Mouse (Mus musculus): ENCODE measurements at regions not wholly inside any gene's neighbourhood (a gene's known extent, or its start where the extent isn't known, plus 50 kb on each side); places are given as distances from the start of the nearest gene placed in this dataset.

DNA sequence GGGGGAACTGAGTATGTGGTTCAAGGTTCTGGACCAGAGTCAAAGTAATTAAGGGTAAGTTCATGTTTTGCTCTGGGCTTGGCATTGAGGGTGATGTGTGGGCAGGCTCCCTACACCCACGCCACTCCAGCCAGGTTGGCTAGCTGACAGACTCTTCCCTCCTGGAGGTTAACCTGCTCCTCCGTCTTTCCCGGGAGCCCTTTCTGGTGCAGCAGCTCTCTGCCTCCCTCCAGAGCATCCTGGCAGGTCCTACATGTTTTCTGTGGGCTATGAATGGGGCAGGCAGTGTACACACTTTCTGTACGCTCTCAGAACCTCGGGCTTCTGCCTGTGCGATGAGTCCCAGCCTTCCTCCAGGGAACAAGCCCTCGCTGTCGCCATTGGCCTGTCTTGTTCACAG, 82.8 kb upstream of the Ttc34 start:
- Histone ChIP-seq H3K4me2 (replicated peaks) (no peak overlapping the region), H3K27me3 (no peaks in the 10 kb centered on the region), H3K27ac (no peak overlapping the region), H3K36me3 (no peaks in the 10 kb centered on the region), H3K9me3 (no peaks in the 10 kb centered on the region), H3K4me1 (peaks cover 17% of the 10 kb centered on the region), H3K4me3 (no peak overlapping the region), H3K9ac (no peak overlapping the region)
- ATAC-seq (ENCODE audit: insufficient number of reproducible peaks, insufficient read depth, low FRiP score, low TSS enrichment), result no peak
- WGBS, result 66% methylated on average over 8 of the region's 8 CpGs

DNA sequence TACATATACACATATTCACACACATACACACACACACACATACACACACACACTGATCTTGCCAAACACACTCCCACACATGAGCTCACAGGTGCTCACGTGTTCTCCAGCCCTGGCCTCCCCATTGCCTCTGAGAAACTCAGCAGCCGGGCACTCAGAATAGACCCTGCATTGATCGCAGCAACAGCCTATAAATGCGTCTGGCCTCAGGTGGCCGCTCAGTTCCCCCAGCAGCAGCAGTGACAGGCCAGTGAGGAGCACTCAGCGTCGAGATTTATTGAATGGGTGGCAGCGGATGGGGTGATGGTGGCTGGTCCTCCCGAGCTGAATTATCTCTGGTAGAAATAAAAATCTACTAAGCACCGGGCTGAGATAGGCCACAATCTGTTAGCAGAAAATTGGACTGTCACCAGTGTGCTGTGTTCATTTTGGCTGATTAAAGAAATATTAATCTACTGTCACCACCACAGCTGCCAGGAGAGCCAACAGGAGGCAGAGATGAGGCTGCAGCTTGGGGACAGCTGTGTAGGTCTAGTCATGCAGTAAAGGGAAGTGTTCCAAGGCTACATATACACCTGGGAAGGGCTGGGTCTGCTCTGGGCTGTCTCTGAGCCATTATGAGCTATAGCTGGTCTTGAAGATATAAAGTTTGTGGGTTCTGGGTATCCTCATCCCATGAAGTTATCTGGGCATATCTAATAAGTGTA, 80.4 kb upstream of the Ttc34 start:
- ATAC-seq (ENCODE audit: insufficient number of reproducible peaks, insufficient read depth, low FRiP score, low TSS enrichment), result no peak
- H3K4me2 ChIP-seq (replicated peaks), result no peak overlapping the region
- H3K9me3 ChIP-seq, result no peaks in the 10 kb centered on the region
- WGBS, result 85% methylated on average over 10 of the region's 10 CpGs
- H3K9ac ChIP-seq, result no peak overlapping the region
- no peaks in the 10 kb centered on the region for H3K4me1 ChIP-seq
- no peaks in the 10 kb centered on the region for H3K27me3 ChIP-seq
- no peak overlapping the region for H3K4me3 ChIP-seq
- no peak overlapping the region for H3K27ac ChIP-seq
- H3K36me3 ChIP-seq, result no peaks in the 10 kb centered on the region

DNA sequence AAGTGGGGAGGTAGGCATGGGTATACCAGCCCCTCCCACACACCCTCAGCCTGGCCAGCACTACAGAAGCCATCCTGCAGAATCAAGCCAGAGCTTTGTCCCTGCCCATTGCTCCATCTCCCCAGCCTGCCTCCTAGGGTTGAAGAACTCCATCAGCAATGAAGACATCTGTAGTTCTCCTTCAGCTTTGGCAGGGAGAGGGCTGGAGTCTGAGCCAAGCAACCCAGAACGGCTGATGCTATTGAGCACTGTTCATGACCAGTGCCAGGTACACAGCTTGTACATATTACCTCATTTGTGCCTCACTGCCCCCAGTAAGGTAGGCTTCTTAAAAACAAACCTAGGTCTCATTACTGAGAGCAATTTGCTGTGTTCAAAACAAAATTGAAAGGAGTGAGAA, 77.4 kb upstream of the Ttc34 start:
- Histone ChIP-seq H3K27me3 (no peaks in the 10 kb centered on the region), H3K9me3 (no peaks in the 10 kb centered on the region), H3K27ac (no peak overlapping the region), H3K4me2 (replicated peaks) (no peak overlapping the region), H3K36me3 (no peaks in the 10 kb centered on the region), H3K4me3 (no peak overlapping the region), H3K9ac (no peak overlapping the region), H3K4me1 (peaks cover 9% of the 10 kb centered on the region; the same call in 1 of the 2 replicates)
- no peak for ATAC-seq (ENCODE audit: insufficient number of reproducible peaks, insufficient read depth, low FRiP score, low TSS enrichment)
- 68% methylated on average over 1 of the region's 1 CpGs for WGBS

DNA sequence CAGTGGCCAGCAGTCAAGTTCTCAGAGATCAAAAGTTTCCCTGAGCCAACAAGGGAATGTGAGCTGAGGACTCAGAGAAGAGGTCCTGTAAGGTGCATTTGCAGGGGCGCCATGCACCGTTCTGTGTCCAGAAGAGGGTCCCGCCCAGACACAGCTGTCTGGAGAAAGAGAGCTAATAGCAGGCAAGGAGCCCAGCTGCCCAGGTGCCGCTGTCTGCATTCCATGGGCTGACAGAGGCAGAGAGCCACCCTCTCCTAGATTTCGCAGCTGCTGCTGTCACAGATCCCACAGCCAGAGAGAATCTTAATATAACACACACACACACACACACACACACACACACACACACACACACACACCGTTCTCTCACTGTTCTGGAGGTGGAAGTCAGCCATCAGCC, 73.0 kb upstream of the Ttc34 start:
- no peak overlapping the region for H3K27ac ChIP-seq
- ATAC-seq (ENCODE audit: insufficient number of reproducible peaks, insufficient read depth, low FRiP score, low TSS enrichment), result no peak
- H3K4me3 ChIP-seq, result no peak overlapping the region
- no peak overlapping the region for H3K4me2 ChIP-seq (replicated peaks)
- WGBS, result 53% methylated on average over 6 of the region's 6 CpGs
- no peaks in the 10 kb centered on the region for H3K36me3 ChIP-seq
- H3K9me3 ChIP-seq, result no peaks in the 10 kb centered on the region
- H3K27me3 ChIP-seq, result no peaks in the 10 kb centered on the region; the same call in 1 of the 2 replicates
- H3K4me1 ChIP-seq, result peaks cover 9% of the 10 kb centered on the region; the same call in 1 of the 2 replicates
- no peak overlapping the region for H3K9ac ChIP-seq

DNA sequence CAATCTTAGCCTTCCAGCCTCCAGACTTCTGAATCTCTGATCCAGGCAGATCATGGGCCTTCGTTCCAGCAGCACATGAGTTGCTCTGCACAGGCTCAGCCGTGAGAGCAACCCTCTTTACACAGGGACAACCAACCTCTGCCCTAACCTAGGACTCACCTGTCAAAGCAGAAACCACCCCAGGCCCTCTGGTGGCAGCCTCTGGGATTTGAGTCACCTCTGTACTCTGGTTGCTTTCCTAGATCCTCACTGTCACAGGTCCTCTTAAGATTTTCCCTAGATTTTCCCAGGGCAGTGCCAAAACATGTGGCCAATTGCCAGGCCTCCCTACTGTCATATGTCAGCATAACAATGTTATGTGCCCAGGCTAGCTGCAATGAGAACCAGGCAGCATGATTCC, 71.1 kb upstream of the Ttc34 start:
- H3K9me3 ChIP-seq, result no peaks in the 10 kb centered on the region
- H3K4me1 ChIP-seq, result peaks cover 12% of the 10 kb centered on the region
- H3K4me3 ChIP-seq, result no peak overlapping the region
- H3K36me3 ChIP-seq, result no peaks in the 10 kb centered on the region
- H3K27me3 ChIP-seq, result peaks cover 5% of the 10 kb centered on the region; the same call in 1 of the 2 replicates
- no peak overlapping the region for H3K27ac ChIP-seq
- H3K9ac ChIP-seq, result no peak overlapping the region
- H3K4me2 ChIP-seq (replicated peaks), result no peak overlapping the region
- 56% methylated on average over 2 of the region's 2 CpGs for WGBS
- no peak for ATAC-seq (ENCODE audit: insufficient number of reproducible peaks, insufficient read depth, low FRiP score, low TSS enrichment)

DNA sequence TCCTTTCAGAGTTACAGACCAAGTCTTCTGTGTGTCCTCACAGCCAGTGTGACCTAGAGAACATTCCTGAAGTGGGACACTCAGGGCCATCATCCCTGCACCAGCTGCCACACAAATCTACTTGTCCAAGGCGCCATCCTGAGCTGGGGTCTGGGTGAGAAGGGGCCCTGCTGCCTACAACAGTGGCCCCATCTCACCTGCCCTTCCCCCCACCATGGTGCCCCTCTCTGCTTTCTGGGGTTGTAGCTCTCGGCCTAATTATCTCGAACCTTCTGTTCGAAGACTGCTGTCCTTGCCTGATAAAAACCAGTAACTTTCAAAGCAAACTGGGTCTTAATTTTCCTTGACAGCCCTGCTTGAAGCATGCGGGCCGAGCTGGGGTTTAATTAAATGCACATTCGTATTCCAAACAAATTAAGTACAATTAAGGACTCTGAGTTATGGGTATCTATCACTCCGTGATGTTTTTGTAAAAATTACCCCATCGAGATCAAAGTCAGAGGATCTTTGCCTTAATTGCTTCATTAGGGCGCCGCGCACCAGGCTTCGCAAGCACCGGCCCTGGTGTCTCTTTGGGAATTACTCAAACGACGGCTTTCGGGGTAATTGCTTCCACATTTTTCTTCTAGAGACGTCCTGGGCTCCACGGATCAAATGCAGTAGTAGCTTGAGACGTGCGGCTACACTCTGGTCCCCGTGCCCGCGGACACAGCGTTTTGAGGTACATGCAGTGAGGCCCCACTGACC, 65.8 kb upstream of the Ttc34 start:
- peaks cover 15% of the 10 kb centered on the region for H3K4me1 ChIP-seq
- H3K36me3 ChIP-seq, result no peaks in the 10 kb centered on the region
- peaks cover 14% of the 10 kb centered on the region for H3K27me3 ChIP-seq
- no peak overlapping the region for H3K4me3 ChIP-seq
- WGBS, result 16% methylated on average over 25 of the region's 25 CpGs
- no peak overlapping the region for H3K9ac ChIP-seq
- no peak overlapping the region for H3K4me2 ChIP-seq (replicated peaks)
- 0 out of 2 replicates have a peak, but pooled peaks have one; percentile 49 for ATAC-seq (ENCODE audit: insufficient number of reproducible peaks, insufficient read depth, low FRiP score, low TSS enrichment)
- H3K9me3 ChIP-seq, result no peaks in the 10 kb centered on the region
- H3K27ac ChIP-seq, result peak overlapping the region; percentile 57; the same call in 1 of the 2 replicates

DNA sequence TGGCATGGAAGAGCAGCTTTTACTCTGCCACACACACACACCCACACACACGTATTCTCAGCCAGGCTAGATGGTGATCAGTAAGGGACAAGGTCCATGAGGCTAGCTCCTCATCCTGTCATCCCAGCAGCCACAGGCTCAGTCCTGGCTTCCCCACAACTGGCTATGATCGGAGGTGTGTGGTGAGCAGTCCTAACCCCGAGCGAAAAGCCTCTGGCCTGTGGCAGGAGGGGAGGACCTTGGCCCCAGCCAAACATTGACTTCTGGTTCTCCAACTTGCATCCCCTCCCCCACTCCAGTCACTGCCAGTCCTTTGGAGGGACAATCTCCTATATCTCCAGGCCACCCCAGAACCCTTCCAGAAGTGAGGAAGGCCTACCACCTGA, 65.2 kb upstream of the Ttc34 start:
- peak overlapping the region; percentile 57; the same call in 1 of the 2 replicates for H3K27ac ChIP-seq
- no peaks in the 10 kb centered on the region for H3K36me3 ChIP-seq
- peaks cover 14% of the 10 kb centered on the region for H3K27me3 ChIP-seq
- WGBS, result 37% methylated on average over 4 of the region's 4 CpGs
- H3K4me1 ChIP-seq, result peaks cover 15% of the 10 kb centered on the region
- H3K4me3 ChIP-seq, result no peak overlapping the region
- no peak overlapping the region for H3K4me2 ChIP-seq (replicated peaks)
- no peak overlapping the region for H3K9ac ChIP-seq
- ATAC-seq (ENCODE audit: insufficient number of reproducible peaks, insufficient read depth, low FRiP score, low TSS enrichment), result no peak
- H3K9me3 ChIP-seq, result no peaks in the 10 kb centered on the region

DNA sequence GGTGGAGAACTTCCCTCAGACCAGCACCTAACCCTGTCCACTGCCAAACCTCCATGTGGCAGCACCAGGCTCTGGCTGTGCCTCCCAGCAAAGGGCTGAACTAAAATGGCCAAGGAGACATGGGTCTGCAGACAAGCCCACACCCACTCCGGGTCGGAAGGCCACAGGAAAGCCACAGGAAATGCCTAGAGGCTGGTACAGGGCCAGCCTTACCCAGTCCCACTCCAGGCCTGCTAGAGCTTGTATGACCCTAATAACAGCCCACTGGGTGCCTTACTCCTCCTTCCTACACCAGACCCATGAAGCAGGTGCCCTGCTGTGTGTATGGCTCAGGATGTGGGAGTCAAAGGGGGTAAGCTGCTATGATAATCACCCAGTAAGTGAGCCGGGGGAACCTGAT, 63.4 kb upstream of the Ttc34 start:
- H3K4me3 ChIP-seq, result no peak overlapping the region
- H3K27me3 ChIP-seq, result peaks cover 14% of the 10 kb centered on the region
- no peaks in the 10 kb centered on the region for H3K9me3 ChIP-seq
- 65% methylated on average over 3 of the region's 3 CpGs for WGBS
- H3K27ac ChIP-seq, result no peak overlapping the region
- H3K9ac ChIP-seq, result no peak overlapping the region
- H3K4me1 ChIP-seq, result peaks cover 15% of the 10 kb centered on the region
- no peak overlapping the region for H3K4me2 ChIP-seq (replicated peaks)
- ATAC-seq (ENCODE audit: insufficient number of reproducible peaks, insufficient read depth, low FRiP score, low TSS enrichment), result no peak
- no peaks in the 10 kb centered on the region for H3K36me3 ChIP-seq

DNA sequence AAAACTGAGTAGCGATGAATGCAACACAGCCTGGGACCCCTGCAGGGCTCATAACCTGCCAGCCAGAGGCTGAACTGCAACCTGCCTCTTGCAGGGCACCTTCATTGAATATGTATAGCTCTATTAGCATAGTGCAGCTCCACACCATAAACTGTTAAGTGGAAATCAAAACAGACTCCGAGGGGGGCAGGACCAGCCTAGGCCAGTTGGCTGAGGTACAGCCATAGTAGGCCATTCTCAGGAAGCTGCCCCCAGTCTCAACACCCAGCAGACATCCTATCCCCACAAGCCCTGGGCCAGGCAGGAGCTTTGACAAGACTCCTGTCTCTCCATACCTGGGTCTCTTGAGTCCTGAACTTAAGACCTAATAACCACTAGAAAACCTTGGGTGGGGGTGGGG, 62.9 kb upstream of the Ttc34 start:
- no peak overlapping the region for H3K27ac ChIP-seq
- H3K36me3 ChIP-seq, result no peaks in the 10 kb centered on the region
- H3K4me2 ChIP-seq (replicated peaks), result no peak overlapping the region
- WGBS, result 65% methylated on average over 2 of the region's 2 CpGs
- no peaks in the 10 kb centered on the region for H3K9me3 ChIP-seq
- ATAC-seq (ENCODE audit: insufficient number of reproducible peaks, insufficient read depth, low FRiP score, low TSS enrichment), result no peak
- H3K9ac ChIP-seq, result no peak overlapping the region
- peaks cover 15% of the 10 kb centered on the region for H3K4me1 ChIP-seq
- peaks cover 14% of the 10 kb centered on the region for H3K27me3 ChIP-seq
- H3K4me3 ChIP-seq, result no peak overlapping the region

DNA sequence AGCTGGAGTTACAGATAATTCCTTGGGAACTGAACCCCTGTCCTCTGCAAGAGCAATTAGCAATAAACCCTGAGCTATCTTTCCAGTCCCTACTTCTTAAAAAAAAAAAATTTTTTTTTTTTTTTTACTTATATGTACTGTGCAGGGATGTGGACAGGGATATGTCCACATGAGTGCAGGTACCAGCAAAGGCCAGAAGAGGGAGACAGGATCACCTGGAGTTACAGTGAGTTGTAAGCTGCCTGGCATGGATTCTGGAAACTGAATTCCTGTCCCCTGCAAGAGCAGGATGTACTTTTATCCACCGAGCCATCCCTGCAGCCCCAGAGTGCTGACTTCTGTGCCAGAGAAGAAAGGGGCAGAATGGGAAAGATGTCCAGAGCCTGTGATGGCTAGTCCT, 58.4 kb upstream of the Ttc34 start:
- peaks cover 14% of the 10 kb centered on the region for H3K4me1 ChIP-seq
- H3K36me3 ChIP-seq, result no peaks in the 10 kb centered on the region
- H3K9ac ChIP-seq, result no peak overlapping the region
- no peak overlapping the region for H3K27ac ChIP-seq
- 96% methylated on average over 1 of the region's 1 CpGs for WGBS
- peaks cover 11% of the 10 kb centered on the region for H3K27me3 ChIP-seq
- no peak overlapping the region for H3K4me3 ChIP-seq
- ATAC-seq (ENCODE audit: insufficient number of reproducible peaks, insufficient read depth, low FRiP score, low TSS enrichment), result no peak
- no peak overlapping the region for H3K4me2 ChIP-seq (replicated peaks)
- H3K9me3 ChIP-seq, result no peaks in the 10 kb centered on the region

DNA sequence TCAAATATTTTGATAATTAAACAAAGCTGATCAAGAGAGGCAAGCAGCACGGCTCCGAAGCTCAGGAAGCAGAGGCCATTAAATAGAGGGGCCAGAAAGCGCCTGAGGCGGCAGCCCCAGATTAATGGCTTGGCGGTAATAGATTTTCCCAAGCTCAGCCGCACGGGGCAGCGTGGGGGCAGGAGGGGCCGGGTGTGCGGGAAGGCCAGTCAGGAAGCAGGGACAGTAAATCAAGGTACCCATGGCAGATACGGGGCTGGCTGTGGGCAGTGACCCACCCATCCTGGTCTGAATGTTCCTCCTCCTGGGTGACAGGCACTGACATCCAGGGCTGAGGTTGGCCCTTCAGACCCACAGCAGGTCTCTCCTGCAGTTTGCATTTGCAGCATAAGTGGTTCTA, 55.9 kb upstream of the Ttc34 start:
- H3K4me1 ChIP-seq, result peaks cover 24% of the 10 kb centered on the region
- H3K27ac ChIP-seq, result no peak overlapping the region; the same call in 1 of the 2 replicates
- no peak overlapping the region for H3K9ac ChIP-seq
- ATAC-seq (ENCODE audit: insufficient number of reproducible peaks, insufficient read depth, low FRiP score, low TSS enrichment), result no peak
- H3K36me3 ChIP-seq, result no peaks in the 10 kb centered on the region
- no peak overlapping the region for H3K4me2 ChIP-seq (replicated peaks)
- 43% methylated on average over 11 of the region's 11 CpGs for WGBS
- no peaks in the 10 kb centered on the region for H3K9me3 ChIP-seq
- H3K4me3 ChIP-seq, result no peak overlapping the region
- peaks cover 21% of the 10 kb centered on the region for H3K27me3 ChIP-seq

DNA sequence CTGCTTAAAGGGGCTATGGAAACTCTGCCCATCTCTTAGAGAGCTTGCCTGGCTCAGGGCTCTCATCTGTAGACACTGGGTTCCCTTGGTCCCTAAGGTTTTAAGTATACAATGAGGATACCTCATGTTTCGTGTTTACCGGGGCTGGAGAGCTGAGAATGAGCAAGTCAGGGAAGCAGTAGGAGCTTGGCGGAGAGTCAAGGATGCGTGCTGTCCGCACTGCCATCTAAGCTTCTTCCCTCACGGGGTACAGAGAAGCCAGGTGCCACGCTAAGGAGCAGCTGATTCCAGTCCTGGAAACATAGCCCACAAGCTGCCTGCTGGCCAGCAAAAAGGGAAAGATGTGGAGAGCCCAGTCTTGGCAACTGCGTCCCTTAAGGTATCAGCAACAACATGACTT, 55.0 kb upstream of the Ttc34 start:
- H3K27ac ChIP-seq, result no peak overlapping the region
- no peak overlapping the region for H3K4me3 ChIP-seq
- no peaks in the 10 kb centered on the region for H3K9me3 ChIP-seq
- 89% methylated on average over 8 of the region's 8 CpGs for WGBS
- no peaks in the 10 kb centered on the region for H3K36me3 ChIP-seq
- peaks cover 33% of the 10 kb centered on the region for H3K4me1 ChIP-seq
- H3K27me3 ChIP-seq, result peaks cover 21% of the 10 kb centered on the region
- H3K4me2 ChIP-seq (replicated peaks), result no peak overlapping the region
- no peak for ATAC-seq (ENCODE audit: insufficient number of reproducible peaks, insufficient read depth, low FRiP score, low TSS enrichment)
- H3K9ac ChIP-seq, result no peak overlapping the region
